Mouse (Mus musculus) lung, postnatal 36 days (tissue): Measurements from ENCODE around the gene Slc1a6.
"Not testable (repeated sequence)": the region's sequence is repeated elsewhere in the genome, so short reads cannot be mapped to it uniquely, and the experiment has no call there.

Experiments
- DNase-seq: peaks from one replicate; pipeline ENCODE4 v3.0.0; 2022; ENCODE audit warnings: mixed read lengths

Slc1a6 gene

DNA sequence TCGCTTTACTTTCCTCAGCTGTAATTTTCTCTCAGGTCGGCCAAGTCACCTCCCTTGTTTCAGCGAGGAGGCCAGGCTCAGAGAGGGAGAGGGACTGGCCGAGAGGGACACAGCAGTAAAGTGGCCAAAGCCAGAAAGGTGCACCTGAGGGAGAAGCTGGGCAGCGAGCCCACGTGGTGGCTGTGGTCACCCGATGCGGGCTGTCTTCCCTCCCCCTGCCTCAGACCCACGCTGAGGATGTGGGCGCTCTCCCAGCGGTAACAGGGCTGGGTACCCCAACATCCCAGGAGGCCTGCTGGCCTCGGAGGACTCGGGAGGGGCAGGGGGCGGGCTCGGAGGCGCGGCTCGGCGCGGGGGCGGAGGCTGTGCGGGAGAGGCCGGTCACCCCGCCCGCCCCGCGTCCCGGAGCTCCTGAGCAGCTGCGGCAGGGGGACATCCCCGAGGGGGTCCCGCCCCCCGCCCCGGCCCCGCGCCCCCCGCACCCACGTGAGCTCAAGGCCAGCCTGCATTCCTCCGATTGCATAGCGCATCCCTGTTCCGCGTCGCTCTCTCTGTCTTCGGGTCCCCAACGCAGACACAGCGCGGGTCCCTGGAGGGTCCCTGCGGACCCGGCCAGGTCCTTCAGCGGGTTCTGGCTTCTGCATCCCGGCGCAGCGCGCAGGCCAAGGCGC, at the start of gene Slc1a6:
Gene Slc1a6, plus strand, starts transcription at position 516 of the 671 bp plus-strand sequence.
- peak; percentile 3 for DNase-seq

DNA sequence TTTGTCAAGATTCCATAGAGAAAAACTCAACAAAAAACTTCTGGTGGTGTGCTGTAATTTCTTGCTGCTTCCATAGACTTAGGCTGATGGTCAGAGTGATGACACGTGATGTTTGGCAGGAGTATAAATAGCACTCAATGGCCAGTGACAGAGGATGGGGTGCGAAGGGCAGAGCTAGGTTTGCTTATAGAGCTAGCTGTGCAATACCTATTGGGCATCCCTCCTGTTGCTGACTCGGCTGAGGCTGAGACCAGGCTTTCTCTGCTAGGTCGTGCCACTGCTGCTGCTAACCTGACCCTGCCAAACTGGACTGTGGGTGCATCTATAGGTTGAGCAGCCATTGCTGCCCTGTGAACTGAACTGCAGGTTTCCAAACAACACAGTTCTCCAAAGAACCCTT, 40.5 kb upstream of the Slc1a6 start:
- no peak for DNase-seq

DNA sequence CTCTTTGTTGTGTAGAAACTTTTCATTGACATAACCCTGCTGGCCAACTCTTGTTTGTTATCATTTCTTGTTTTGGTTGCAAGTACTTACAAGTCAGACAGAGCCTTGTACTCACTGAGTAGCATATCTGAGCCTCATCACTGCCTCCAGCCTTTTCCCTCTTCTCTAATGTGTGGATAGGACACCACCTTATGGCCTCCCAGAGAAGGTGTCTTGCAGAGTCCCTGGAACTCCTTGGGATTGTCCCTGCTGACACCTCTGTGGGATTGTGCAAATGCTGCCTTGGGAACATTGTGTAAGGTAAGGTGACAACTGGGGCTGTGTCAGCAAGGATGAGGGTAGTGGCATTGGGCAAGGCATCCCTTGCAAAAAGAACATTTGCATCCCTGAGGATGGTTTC, 36.6 kb upstream of the Slc1a6 start:
- no peak for DNase-seq

DNA sequence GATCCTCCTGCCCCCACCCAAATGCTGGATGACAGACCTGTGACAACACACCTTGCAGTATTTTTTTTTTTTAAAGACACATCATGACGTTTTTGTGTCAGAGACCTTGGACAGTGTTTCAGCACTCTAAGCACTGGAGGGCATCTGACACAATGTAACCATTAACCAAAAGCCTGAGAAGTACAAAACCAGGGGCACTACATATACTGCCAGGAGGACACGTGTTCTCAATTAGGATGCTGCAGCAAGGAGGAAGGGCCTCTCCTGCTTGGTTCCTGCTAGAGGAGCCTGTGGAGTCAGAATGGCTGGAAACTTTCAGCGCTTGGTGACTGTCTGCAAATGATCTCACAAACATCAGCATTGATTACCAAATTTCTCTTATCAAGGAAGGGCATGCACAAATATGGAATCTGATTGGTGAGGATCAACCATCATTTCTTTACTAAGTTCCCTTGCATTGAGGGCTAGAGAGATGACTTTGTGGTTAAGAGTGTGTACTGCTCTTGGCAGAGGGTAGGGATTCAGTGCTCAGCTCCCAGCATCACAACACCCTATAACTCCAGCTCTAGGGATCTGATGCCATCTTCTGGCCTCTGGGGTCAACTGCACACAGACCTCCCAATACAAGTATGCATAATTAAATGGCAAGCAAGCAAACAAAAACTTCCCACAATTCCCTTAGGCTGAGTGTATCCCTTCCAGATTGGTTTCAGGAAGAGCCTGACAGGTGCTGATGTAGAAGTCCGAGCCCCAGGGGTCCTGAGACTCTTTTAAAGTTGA, 34.7 kb upstream of the Slc1a6 start:
- no peak for DNase-seq

DNA sequence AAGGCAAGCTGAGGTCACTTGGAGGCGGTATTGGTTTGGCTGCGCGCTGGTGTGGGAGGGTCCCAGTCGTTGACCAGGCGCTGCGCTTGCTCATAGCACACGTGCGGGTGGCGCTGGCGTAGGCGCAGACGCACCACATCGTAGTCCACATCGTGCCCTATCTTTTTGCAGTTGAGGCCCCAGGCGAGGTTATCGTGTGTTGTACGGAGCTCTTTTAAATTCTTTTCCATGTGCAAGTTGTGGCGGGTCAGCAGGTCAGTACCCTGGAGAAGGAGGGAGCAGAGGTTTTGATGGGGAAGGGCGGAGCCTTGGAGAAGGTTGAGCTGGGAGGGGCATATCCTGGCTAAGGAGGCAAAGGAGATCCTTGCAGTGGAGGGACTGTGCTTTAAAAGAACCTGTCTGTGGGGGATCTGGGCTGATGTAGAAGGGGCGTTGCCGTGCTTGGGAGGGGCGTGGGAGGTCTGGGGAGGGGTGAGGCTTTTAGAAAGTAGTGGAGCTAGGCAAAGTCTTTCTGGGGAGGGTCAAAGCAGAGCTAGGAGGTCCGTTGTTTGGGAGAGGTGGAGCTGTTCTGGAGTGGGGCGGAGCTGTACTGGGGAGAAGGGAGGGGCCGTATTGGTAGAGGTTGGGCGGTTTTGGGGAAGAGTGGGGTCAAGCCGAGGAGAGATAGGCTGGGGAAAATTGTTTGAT, 33.1 kb upstream of the Slc1a6 start:
- no peak for DNase-seq

DNA sequence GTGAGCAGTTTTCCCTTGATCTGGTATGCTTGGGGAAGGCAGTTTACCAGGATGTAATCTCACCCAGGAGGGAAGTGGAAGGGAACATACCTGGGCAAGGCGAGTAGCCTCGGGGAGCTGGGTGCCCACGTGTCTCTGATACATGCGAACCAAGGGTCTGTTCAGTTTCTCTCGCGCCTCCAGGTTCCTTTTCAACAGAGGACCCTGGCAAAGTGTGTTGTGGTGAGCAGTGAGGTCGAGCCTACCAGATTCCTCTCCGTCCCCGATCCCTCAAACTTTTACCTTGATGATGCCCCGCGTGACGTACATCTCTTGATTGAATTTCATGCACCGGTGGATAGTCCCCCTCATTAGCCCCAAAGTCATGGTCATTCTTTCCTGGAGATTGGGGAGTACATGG, 32.1 kb upstream of the Slc1a6 start:
- no peak for DNase-seq

DNA sequence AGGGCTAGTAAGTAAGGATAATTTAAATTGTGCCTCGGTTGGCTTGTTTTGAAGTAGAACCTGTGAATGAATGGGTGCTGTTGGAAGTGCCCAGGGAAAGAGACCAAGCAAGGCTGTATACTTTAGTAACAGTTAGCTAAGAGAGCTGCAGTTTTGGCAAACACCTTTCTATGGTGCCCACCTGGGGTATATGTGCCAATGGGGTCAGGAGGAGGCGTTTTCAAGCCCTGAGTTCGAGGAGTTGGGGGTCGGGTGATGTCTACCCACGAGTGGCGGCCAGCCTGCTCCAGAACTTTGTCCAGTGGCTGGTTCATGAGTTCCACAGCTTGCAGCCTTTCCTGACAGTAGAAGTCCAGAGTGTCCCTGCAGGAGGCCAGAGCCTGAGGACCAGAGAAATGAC, 31.4 kb upstream of the Slc1a6 start:
- no peak for DNase-seq

DNA sequence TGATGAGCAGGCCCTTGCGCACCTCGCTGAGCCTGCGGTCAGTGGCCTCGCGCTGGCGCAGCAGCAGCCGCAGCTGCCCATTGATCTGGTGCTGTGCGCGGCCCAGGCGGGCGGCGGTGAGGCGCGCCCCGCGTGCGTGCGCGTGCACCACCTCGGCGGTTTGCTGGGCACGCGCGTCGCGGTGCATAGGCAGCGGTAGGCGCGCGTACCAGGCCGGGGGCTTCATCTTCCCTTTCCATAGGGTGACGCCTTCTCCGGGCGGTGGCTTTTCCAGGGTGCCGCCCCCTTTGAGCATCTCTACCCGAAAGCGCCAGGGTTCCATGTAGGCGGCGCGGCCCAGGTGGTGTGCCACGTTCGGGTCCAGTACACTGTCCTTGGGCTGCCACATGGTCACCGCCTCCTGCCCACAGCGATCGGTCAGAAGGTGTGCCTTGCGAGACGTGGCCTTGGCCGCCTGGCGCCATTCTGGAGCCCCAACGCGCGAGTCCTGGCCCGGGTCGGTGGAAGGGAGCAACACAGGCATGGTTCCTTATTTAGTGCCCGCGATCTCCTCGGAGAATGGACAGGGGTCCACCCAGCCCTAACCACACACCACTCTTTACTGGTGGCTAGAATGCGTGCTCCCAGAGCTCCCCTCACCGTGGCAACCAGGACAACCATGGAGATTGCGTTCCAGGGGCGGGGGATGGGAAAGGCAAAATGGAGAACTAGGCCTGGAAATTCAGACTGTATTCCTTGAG, 27.7 kb upstream of the Slc1a6 start, which contains the start of gene Ccdc105:
Gene Ccdc105, minus strand, starts transcription at position 614 of the 740 bp plus-strand sequence.
- no peak for DNase-seq

DNA sequence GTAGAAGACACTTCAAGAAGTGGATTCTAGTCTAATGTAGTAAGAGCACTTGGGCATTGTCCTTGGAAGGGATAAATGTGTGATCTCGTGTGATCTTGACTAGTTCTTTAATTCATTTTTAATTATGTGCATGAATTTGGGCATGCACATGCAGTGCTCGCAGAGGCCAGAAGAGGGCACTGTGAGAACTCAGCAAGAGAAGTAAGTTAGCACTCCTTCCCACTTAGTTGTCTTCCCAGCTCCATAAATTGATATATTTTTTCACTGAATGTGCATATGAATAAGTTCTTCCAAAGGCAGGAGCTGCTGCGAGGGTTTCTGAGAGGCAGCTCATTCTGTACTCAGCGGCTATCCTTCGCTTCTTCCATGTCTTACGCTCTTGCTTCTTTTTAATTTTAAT, 24.3 kb upstream of the Slc1a6 start:
- peak; percentile 78 for DNase-seq

DNA sequence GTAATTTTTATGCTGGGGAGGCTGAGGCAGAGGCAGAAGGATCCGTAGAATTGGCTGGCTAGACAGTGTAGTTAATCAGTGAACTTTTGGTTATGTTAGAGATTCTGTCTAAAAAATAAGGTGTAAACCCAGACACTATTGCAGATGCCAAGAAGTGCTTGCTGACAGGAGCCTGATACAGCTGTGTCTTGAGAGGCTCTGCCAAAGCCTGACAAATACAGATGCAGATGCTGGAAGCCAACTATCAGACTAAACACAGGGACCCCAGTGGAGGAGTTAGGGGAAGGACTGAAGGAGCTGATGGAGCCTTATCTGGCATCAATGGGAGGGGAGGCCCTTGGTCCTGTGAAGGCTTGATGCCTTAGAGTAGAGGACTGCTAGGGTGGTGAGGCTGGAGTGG, 14.7 kb upstream of the Slc1a6 start:
- DNase-seq, result no peak

DNA sequence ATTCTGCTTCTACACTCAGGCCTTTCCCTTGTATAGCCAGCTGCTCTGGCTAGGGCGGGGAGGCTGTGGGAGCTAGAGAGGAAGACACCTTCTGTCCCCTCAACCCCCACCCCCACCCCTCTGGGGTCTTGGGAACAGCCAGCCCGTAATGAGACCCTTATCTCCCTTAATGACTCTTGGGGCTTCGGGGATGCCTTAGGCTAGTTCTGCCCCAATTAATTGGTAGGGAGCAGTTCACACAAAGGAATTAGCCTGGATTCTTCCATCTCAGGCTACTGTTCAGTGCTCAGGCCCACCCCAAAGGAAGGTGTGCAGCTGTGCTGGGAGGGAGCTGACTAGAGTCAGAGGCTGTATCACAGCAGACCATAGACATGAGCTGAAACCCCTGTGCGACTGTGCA, 4.5 kb upstream of the Slc1a6 start:
- DNase-seq, result no peak

DNA sequence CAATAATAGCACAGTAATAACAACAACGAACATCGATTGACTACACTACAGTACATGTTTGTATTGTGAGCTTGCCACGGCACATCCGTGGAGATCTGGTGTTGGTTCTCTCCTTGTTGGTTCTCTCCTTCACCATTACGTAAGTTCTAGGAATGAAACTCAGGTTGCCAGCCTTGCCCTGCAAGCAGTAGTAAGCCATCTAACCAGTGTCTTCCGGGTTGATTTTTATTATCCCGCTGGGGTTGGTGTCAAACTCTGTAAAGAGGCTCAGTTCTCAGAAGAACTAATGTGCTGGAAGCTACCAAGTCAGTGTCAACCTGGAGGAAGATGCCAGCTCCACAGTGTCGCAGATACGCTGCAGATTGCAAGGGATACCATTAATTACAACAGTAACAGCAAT, 769 bp upstream of the Slc1a6 start:
- DNase-seq, result no peak

DNA sequence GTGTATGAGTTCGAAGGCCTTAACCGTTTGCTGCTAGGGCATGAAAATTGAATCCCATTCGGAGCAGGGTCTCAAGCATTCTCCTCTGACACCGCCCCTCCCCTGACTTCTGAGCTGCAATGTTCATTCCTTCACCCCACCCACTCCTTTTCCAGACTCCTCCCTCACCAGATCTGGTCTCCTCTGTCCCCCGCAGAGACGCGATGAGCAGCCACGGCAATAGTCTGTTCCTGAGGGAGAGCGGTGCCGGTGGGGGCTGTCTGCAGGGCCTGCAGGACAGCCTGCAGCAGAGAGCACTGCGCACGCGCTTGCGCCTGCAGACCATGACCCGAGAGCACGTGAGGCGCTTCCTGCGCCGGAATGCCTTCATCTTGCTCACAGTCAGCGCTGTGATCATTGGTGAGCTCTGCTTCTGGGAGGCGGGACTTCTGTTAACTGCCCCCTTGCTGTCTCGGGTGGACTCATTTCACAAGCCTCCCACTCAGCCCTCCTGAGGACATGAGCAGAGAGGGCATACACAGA, 7.3 kb downstream of the Slc1a6 start:
- DNase-seq, result peak; percentile 60

DNA sequence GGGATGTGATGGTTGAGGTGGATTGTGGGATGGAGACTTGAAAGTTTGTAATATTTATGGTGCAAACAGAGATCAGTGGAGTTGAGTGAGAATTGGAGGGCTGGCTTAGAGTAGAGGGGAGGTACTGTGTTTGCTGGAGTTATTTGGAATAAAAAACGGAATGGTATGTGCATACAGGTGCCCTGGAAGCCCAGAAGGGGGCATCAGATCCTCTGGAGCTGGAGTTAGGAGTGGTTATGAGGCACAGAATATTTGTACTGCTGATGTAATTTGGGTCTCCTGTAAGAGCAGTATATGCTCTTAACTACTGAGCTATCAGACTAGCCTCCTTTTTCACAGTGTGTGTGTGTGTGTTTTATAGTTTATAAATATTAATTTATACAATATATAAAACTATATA, 10.3 kb downstream of the Slc1a6 start:
- no peak for DNase-seq

DNA sequence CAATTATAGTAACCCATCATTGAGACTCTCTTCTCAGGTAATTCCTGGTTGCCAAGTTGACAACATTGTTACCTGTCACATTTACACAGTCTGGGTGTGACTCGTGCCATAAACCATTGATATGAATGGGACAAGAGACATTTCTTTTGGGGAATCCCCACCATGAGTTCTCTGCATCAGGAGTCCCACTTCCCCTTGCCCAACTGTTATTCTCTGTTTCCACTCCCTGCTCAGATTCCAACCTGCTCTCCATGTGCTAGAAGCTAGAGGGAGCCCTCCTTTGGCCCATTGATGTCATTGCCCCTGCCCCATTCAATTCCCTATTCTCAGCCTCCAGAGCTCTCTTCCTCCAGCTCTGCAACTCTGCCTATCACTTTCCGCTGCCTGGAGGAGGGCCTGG, 21.2 kb downstream of the Slc1a6 start:
- no peak for DNase-seq

DNA sequence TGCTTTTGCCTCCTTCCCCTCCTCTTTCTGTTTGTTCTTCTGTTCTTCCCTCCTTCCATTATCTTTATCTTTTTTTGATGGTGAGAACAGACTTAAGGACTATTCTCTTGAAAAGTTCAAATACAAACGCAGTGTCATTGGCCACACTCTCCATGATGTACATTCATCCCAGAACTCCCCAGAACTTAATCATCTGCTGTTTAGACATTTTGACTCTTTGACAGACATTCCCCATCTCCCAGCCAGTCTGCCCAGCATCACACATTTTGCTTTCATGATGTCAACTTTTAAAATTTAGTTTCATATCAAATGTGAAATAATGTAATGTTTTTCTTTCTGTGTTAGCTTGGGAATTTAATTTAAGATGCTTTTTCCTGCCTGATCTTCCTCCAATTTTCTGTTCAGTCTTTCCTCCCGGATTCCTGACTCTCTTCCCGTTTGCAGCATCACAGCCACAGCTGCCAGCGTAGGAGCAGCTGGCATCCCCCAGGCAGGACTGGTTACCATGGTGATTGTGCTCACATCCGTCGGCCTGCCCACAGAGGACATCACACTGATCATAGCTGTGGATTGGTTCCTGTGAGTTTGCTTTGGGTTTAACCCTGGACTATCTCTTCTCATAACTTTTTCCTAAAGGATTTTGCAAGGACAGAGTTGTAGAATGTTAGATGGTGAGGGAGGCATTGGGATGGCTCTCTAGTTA, 32.2 kb downstream of the Slc1a6 start:
- no peak for DNase-seq

DNA sequence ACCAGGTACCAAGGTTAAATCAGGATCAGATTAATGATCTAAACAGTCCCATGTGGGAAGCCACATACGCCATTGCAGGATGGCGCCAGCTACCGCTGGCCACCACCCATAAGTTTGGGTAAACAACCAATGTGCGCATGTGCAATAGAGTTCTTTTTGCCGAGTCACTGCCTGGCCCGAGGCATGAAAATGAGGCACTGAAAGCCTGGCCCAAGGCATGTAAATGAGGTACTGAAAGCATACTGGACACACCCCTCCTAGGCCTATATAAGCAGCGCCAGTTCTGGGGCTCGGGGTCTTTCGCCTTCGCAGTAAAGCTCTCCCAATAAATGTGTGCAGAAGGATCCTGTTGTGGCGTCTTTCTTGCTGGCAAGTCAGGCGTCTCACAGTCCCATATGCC, 60.2 kb downstream of the Slc1a6 start:
- DNase-seq, result not testable (repeated sequence)

DNA sequence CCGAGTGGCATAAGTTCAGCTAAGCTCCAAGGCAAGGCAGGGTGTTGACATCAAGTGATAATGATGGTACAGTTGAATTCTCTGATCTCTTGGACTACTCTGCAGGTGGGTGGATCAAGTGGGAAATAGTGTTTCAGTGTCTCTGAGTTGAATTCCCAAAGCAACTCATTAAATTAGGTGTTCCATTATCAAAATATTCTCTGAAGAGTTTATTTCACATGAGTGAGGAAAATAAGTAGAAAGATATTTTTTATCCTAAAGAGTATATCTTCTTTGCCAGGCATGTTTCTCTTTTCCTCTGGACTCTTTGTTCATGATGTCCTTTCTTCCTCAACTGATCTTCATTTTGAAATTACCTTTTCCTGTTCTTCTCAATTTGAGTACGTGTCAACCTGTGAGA, 71.8 kb downstream of the Slc1a6 start, which contains the start of gene Olfr1356:
Gene Olfr1356, minus strand, starts transcription at position 101 of the 400 bp plus-strand sequence.
- no peak for DNase-seq
